Mouse (Mus musculus) lung, postnatal 4 days (tissue): ENCODE results near the gene Mapk8ip1.

Source experiments
- DNase-seq, 2 experiments: peaks; one replicate each; pipeline ENCODE4 v3.0.0; 2021

Mapk8ip1 gene

DNA sequence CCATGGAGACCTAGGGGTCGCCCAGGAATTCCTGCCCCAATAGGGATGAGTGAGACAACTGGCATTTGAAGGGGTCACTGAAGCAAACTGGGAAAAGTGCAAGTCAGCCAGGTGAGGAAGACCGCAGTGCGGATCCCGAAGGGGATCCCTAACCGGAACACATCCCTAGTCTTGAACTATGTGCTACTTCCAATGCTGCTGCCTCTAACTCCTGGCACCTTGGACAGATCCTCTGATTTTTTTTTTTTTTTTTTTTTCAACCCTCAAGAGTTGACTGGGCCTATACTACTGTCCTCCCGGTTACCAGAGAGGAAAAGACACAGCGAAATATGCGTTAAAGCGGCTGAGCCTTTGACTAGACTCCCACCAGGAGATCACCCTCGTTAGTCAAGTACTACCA is 11.4 kb downstream of the Mapk8ip1 start:
- no peak for DNase-seq

DNA sequence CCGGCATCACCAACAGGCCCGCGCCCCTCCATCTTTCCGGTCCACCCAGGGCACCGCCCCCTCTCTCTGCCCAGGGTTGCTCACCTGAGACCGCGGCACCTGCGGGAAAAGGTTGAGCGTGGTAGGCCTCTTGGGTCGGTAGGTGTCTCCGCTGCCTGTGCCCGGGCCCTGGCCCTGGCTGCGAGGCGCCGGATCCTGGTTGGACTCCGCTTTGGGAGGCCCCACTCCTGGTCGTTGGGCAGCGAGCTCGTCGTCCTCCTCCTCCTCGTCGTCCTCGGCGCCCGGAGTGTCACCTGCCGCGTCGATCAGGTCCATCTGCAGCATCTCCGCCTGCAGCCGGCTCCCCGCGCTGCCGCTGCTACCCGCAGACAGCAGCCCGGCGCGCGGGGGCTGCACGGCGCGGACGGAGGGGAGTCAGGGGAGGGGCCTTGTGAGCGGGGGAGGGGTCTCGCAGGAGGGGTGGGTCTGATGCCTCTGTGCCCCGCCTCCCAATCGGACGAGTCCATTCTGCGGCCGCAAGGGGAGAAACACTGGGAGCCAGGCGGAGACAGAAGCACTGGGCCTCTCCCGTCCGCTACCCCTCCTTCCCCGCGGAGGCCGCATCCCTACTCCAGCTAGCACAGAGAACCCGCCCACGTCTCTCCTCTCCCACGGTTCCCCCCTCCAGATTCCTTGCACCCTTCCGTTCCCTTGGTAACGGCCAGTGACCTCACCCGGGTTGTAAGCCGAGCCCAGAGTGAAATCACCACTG is 12.0 kb downstream of the Mapk8ip1 start:
- DNase-seq: peak; percentile 85 to 93

DNA sequence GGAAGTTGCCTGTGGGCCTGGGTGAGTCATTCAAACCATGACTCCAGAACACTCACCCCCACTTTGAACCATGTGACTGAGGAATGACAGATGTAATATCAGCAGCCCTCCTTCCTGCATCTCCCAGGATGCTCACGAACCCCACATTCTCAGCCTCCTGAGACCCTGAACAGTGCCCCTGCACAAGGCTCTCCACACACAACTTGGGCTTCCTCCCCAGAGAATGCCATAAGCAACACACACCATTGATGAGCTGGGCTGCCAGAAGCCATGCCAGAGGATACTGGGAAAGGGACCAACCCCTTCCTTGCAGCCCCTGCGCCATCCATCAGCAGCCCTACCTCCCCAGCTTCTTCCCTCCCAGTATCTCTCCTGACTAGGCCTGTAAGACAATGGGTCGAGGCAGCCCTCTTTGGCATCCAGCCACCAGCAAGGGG is 13.0 kb downstream of the Mapk8ip1 start:
- DNase-seq: no peak

DNA sequence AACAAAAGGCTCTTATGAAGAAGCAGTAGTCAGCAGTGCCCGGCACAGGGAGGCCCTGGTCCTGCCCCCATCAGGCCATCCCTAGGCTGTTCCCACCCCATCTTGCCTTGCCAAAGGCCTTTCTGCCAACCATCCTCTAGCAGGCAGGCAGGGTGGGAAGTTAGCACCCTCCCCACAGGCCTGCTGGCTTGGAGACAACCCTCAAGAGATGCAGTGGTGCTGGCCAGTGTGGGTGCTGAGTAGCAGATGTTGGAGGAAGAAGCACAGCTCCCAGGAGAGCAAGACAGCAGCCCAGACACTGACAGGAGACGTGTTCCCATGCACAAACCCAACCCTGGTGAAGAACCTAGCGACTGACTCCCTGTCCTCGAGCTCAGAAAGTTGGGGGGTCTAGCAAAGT is 13.4 kb downstream of the Mapk8ip1 start:
- no peak for DNase-seq

DNA sequence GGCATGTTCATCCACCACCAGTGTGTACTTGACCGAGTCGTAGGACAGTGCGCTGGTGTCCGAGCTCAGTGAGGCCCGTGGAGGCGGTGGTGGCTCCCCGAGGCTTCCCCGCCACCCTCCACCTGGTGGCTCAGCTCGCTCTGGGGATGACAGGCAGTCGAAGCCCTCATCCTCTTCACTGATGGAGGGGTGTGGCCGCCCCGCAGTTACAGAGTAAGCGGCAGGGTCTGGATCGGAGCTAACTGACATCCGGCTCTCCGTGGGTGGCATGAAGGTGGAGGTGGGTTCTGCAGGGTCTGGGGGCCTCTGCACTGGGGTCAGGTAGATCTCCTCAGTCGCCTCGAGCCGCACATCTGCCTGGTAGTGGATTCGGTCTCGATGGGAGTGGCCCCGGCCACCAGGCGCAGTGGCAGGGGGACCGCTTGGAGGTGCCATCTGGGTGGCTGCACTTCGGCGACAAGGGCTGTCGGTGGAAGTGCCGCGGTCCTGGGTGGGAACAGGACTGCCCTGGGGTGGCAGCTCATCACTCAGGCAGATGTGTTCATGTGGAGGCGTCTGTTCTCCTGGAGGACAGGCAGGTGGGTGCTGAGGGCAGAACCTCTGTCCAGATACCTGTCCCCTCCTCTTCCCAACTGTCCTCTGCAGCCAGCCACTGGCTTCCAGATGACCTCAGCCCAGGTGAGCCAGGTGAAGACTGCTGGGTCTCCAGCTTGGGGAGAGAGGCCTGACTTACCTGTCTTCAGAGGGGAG is 14.1 kb downstream of the Mapk8ip1 start:
- DNase-seq: no peak

DNA sequence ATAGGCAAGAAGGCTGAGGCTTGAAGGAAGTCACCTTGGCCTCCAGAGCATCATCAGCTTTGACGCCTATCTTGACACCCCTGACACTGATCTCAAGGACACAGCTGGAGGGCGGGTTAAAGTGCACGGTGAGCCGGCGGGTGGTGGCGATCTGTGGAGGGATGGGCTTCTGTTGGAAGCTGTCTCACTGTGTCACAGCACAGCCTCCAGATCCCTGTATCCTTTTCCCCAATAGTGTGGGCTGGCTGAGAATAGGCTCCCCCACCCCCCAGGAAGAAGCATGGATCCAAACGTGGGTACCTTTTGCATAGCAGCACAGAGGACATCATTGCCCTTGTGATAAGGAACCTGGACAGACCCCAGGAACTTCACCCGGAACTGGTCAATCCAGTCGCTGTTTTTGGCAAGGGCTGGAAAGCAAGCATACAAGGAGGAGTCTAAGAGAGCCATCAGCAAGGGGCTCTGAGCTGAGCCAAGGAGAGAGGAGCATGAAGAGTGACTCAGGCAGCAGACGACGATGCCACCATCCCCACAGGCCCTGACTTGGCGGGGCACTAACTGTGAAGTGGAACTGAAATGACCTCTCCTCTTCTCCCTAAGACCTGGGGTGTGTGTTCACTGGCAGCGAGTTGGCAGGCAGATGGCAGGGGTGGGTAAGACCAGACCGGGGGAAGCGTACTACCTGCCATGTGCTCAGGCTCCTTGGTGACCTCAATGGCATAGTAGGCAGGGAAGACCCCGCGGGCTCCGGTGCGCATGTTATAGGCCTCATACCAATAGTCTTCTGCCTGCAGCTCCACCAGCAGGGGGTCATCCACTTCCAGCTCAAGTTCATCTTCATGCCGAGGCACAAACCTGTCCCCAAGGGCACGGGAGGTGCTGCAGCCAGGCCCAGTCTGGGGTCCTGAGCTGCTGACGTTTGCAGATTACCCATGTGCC is 15.7 kb downstream of the Mapk8ip1 start:
- no peak for DNase-seq

DNA sequence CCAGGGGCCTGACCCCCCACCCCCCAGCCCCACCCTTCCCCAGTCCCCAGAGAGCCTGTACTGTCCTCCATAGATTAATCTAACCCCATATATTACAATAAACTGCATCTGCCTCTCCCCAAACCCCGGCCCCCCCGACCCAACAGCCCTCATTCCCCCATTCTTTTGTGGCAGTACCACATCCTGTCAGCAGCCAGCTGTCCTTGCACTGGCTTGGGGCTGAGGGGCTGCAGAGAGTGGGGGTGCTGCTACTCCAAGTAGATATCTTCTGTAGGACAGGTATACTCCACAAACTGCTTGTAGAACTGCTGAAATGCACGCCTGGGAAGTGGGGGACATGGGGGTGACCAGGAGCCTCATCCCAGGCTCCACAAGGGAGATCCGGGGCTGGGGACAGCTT is 17.0 kb downstream of the Mapk8ip1 start:
- no peak for DNase-seq

GRCm38 (mm10) chr2:92382759-92383158 is 18.3 kb downstream of the Mapk8ip1 start:
- no peak for DNase-seq

GRCm38 (mm10) chr2:92381901-92382588 is 19.0 kb downstream of the Mapk8ip1 start, which contains the start of gene 1700029I15Rik:
TSS of gene 1700029I15Rik (plus strand) at chr2:92382538.
- no peak for DNase-seq

DNA sequence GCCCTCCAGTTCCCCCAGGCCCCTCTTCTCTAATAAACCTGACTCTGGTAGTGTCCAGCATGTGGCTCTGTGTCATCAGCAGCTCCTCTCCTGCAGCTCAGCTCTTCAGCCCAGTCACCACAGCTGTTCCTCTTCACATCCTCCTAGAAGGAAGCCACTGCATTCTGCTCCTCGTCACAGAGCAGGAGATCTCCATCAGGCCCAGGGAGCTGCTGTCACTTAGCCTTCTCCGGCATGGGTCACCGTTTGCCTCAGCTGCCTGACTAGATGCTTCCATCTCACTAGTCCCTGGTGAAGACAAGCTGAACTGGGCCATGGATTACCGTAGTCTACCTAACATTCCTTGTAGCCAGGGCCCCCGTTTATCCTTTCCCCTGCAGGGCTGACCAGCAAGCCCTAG is 19.9 kb downstream of the Mapk8ip1 start:
- peak in 1 of 2 experiments; percentile 54 for DNase-seq

DNA sequence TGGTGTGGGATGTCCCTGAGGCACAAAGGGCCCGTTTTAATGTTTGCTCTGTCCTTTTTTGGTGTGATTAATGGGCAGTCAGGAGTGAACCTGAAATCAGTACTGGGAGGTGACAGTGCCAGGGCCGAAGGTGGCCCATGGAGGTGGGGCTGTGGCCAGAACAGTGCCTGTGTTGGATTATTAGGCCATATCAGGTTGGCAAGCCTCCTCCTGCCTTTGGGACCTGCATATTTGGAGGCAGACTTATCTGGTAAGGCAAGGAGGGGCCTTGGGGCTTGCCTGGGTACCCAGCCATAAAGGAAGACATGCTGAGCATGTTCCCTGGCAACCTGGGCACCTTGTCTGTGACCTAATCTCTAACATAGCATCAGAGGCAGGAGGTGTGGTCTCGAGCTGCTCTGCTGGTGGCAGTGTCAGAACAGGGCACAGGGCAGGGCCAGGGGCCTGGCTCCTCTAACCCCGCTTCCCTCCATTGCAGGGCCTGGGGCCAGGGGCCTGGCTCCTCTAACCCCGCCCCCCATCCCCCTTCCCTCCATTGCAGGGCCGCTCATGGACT is 20.5 kb downstream of the Mapk8ip1 start:
- DNase-seq: no peak

GRCm38 (mm10) chr2:92379783-92380494 is 21.1 kb downstream of the Mapk8ip1 start:
- DNase-seq: peak in 1 of 2 experiments; percentile 52

GRCm38 (mm10) chr2:92377320-92377719 is 23.7 kb downstream of the Mapk8ip1 start:
- no peak for DNase-seq

GRCm38 (mm10) chr2:92376300-92376699 is 24.8 kb downstream of the Mapk8ip1 start:
- DNase-seq: peak in 1 of 2 experiments; percentile 27

DNA sequence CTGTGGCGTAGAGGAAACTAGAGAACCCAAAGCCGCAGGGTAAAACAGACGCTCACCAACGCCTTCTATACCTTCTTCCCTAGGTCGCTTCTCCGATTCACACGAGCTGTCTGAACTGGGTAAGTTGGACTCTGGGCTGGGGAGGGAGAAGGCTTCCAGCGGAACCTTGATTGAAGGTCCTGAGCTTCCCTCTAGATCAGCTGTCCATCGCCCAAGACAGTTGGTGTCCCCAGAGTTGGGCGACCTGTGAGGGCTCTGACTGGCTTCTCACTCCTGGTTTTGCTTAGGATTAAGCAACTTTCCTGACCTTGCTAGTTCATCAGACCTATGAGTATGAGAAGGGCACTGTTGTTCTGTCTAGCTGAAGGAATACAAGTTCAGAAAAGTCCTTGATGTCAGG is 25.3 kb downstream of the Mapk8ip1 start:
- no peak for DNase-seq

DNA sequence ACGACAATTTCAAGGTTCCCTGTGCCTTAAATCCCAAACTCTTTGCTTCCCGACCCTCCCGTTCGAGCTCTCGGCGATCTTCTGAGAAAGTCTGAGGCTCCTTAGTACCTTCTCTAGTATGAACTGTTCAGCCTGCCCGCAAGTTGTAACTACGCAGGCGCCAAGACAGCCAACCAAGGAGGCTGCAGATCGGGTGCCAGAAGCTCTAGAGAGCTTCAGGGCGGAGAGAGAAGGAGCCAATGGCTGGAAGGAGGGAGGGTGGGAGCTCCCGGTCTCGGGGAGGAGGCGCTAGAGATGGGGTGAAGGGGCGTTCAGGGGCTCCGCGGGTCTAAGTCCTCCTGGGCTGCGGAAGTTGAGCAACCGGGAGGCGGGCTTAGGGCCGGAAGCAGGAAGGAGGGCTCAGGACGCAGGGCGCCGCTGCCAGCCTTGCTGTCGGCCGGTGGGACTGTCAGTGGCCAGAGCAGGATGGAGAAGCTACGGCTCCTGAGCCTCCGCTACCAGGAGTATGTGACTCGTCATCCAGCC is 25.9 kb downstream of the Mapk8ip1 start:
- peak; percentile 96 to 99 for DNase-seq

- DNase-seq: peak; percentile 49 to 57
These were observed 26.5 kb downstream of the Mapk8ip1 start, which contains the start of the genes Pex16 and Large2 for GRCm38 (mm10) chr2:92374514-92374913. TSS of gene Pex16 (plus strand) at chr2:92374676. TSS of gene Large2 (minus strand) at chr2:92374869.

GRCm38 (mm10) chr2:92373437-92373813 is 27.6 kb downstream of the Mapk8ip1 start:
- no peak for DNase-seq

GRCm38 (mm10) chr2:92372767-92373436 is 28.2 kb downstream of the Mapk8ip1 start:
- peak; percentile 72 to 85 for DNase-seq

GRCm38 (mm10) chr2:92371971-92372690 is 28.9 kb downstream of the Mapk8ip1 start:
- peak; percentile 34 to 78 for DNase-seq
